Mouse (Mus musculus): ENCODE measurements around the gene Gm3015.
"Not testable (repeated sequence)": the region's sequence is repeated elsewhere in the genome, so short reads cannot be mapped to it uniquely, and the experiment has no call there.

The Gm3015 gene

DNA sequence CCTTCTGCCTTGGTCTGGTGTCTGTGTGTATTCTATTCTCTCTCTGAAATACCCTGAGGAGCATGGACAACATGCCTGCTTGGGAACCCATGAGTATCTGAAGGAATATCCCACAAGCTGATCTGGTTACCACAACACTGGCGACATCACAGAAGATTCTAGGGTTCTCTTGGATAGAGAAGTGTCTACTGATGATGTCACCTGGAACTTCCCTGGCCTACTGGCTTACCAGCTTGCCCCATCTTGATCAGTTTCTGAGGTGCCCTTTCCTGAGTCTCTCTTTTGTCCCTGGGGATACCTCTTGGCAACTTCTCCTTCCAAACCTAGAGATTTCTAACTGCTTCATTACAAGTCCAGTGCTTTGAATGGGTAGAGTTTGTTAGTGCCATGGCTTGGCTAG, at the start of gene Gm3015:
Gene Gm3015 (minus strand): TSS at position 101 of the 400 bp plus-strand sequence.
- not testable (repeated sequence) for DNase-seq (ENCODE audit: low spot score in 2 of 2)

DNA sequence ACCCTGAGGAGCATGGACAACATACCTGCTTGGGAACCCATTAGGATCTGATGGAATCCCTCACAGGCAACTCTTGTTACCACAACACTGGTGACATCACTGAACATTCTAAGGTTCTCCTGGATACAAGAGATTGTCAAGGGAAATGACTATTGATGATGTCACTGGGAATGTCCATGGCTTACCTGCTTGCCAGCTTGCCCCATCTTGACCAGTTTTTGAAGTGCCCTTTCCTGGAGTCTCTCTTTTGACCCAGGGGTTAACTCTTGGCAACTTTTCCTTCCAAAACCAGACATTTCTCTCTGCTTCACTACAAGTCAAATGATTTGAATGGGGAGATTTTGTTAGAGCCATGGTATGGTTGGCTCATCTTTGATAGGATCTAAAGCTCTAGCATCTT, 29.3 kb upstream of the Gm3015 start, which contains the start of gene Gm10377:
Gene Gm10377 (minus strand): TSS at position 101 of the 400 bp plus-strand sequence.
- not testable (repeated sequence) for DNase-seq (ENCODE audit: low spot score in 2 of 2)

All from heart, adult 9 months (tissue).